Mouse (Mus musculus): Measurements from ENCODE around the gene Syngap1.
A peak's percentile ranks its signal among the peaks of the same experiment; 100 is the strongest.

Syngap1 gene

GRCm38 (mm10) chr17:26990521-26990920, 49.5 kb downstream of the Syngap1 start:
- no peak for DNase-seq (ENCODE audit: low read depth in 1 of 2, low spot score in 2 of 2)

DNA sequence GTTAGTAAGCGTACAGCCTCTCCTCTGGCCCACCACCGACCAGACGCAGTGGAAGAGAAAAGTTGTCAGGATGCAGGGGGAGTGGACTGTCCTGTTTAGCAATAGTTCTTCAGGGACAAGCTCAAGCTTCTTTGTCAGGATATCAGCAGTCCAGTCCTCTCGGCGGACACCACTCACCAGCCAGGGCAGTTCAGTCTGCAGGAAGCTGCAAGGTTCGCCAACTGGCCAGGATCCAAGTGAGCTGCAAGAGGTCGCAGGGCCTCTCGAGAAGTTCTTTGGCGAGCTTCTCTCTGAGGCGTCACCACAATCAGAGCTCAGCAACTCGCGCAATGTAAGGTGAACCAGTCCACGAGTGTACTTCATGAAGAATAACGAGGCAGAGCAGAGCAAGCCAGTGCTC, 53.4 kb downstream of the Syngap1 start:
- no peak for DNase-seq (ENCODE audit: low read depth in 1 of 2, low spot score in 2 of 2)

GRCm38 (mm10) chr17:26995006-26995405, 54.0 kb downstream of the Syngap1 start:
- no peak for DNase-seq (ENCODE audit: low read depth in 1 of 2, low spot score in 2 of 2)

DNA sequence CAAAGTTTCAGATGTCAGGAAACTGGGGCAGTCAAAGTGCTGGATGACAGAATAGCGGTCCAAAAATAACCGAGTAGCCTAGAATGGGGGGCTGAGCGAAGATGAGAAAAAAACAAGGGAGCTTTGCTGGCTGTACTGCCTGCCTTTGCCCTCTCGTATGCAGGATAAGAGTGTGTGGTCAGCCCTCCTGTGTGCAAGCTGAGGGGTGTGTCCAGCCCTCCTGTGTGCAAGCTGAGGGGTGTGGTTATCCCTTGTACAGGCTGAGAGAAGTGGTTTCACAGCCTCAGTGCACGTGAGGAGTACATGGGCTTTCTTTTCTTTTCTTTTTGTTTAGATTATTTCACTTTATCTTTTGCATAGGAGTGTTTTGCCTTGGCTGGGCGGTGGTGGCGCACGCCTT, 54.5 kb downstream of the Syngap1 start:
- no peak for DNase-seq (ENCODE audit: low read depth in 1 of 2, low spot score in 2 of 2)

DNA sequence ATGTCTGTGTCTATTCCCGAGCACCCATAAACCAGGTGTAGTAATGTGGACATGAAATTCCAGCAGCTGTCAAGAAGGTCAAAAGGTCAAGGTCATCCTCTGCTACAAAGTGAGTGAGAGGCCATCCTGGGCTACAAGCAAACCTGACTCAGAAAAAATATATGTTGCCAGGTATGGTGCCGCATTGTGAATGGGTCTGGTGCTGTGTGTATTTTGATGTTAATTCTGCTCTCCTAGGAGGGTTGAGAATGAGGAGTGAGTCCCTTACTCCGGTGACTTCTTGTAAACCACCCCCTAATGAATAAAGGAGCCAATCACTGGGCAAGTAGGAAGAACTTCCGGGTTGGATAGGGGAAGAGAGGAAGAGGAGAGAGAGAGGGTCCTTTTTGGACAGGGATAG, 56.6 kb downstream of the Syngap1 start:
- DNase-seq (ENCODE audit: low read depth in 1 of 2, low spot score in 2 of 2), result no peak

DNA sequence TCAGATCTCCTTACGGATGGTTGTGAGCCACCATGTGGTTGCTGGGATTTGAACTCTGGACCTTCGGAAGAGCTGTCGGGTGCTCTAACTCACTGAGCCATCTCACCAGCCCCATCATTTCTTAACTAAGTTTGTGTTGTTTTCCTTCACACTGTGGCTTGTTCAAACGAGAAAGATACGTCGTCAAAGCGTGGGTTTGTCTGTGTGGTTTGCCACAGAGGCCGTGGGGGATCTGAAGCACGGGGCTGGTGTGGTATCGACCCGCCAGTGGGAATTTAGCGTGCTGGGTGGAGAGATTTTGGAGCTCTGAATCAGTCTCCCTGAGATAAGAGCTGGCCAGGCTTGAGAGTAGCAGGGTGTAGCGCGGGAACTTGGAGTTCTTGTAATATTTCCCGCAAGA, 57.2 kb downstream of the Syngap1 start:
- no peak for DNase-seq (ENCODE audit: low read depth in 1 of 2, low spot score in 2 of 2)

DNA sequence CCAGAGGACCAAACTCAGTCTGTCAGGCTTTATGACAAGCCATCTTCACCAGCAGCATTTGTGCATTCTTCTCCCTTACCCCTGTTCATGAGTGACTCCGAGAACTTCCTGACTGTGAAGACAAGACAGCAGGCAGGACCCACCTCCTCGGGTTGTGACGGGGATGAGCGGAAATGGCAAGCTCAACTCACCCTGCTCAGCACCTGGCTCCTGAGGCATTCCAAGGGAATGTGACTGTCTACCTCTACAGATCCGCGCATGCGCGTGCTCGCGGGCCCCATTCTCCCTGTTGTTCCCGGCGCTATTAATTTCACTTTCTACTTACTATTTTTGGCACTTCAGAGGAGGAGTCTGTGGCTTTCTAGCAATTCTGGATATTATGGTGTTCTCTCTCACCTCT, 58.9 kb downstream of the Syngap1 start:
- no peak for DNase-seq (ENCODE audit: low read depth in 1 of 2, low spot score in 2 of 2)

GRCm38 (mm10) chr17:27001151-27001550, 60.1 kb downstream of the Syngap1 start:
- no peak for DNase-seq (ENCODE audit: low read depth in 1 of 2, low spot score in 2 of 2)

GRCm38 (mm10) chr17:27001889-27002288, 60.8 kb downstream of the Syngap1 start:
- no peak for DNase-seq (ENCODE audit: low read depth in 1 of 2, low spot score in 2 of 2)

GRCm38 (mm10) chr17:27004431-27004830, 63.4 kb downstream of the Syngap1 start:
- peak in 1 of 2 experiments; percentile 64 for DNase-seq (ENCODE audit: low read depth in 1 of 2, low spot score in 2 of 2)

- no peak for DNase-seq (ENCODE audit: low read depth in 1 of 2, low spot score in 2 of 2)
These were observed 63.9 kb downstream of the Syngap1 start for GRCm38 (mm10) chr17:27004903-27005485.

- DNase-seq (ENCODE audit: low read depth in 1 of 2, low spot score in 2 of 2), result peak in 1 of 2 experiments; percentile 29
These were observed 64.6 kb downstream of the Syngap1 start for GRCm38 (mm10) chr17:27005644-27006043.

DNA sequence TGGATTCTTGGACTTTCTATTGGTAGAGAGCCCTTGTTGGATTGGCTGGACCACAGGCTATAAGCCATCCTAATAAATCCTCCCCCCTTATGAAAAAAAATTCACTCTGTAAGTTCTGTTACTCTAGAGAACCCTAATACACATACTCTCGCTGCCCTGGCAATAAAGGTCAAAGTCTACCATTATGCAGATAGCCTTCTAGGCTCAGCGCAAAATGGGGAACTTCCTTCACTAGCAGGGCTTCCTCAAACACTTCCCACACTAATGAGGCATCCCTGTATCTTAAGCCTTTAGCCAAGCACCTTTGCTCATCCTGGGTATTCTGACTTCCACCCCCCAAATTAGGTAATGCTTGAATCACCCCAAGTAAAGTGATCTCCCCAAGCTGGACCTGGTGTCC, 67.2 kb downstream of the Syngap1 start:
- DNase-seq (ENCODE audit: low read depth in 1 of 2, low spot score in 2 of 2), result no peak

- DNase-seq (ENCODE audit: low read depth in 1 of 2, low spot score in 2 of 2), result no peak
These were observed 70.1 kb downstream of the Syngap1 start for GRCm38 (mm10) chr17:27011167-27011566.

- DNase-seq (ENCODE audit: low read depth in 1 of 2, low spot score in 2 of 2), result peak in 1 of 2 experiments; percentile 57
These were observed 71.1 kb downstream of the Syngap1 start for GRCm38 (mm10) chr17:27011998-27012672.

DNA sequence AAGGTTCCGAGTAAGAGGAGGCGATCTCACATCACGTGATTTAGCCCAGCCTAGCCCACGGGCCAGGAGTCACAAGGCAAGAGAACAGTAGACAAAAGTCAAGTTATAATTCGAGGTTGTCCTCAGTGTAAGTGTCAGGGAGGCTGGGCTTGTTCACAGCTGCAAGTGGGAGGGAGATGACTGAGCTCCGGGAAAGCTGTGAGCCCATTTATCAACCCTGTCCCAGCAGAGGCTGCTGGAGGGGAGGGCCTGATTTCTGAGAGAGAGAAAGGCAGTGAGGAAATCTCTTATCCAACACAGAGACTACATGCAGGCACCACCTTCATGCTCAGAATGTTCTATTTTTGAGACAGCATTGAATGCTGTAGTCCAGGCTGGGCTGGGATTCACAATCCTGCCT, 71.9 kb downstream of the Syngap1 start:
- no peak for DNase-seq (ENCODE audit: low read depth in 1 of 2, low spot score in 2 of 2)

- peak in 1 of 2 experiments; percentile 73 for DNase-seq (ENCODE audit: low read depth in 1 of 2, low spot score in 2 of 2)
These were observed 76.8 kb downstream of the Syngap1 start for GRCm38 (mm10) chr17:27017564-27018499.

DNA sequence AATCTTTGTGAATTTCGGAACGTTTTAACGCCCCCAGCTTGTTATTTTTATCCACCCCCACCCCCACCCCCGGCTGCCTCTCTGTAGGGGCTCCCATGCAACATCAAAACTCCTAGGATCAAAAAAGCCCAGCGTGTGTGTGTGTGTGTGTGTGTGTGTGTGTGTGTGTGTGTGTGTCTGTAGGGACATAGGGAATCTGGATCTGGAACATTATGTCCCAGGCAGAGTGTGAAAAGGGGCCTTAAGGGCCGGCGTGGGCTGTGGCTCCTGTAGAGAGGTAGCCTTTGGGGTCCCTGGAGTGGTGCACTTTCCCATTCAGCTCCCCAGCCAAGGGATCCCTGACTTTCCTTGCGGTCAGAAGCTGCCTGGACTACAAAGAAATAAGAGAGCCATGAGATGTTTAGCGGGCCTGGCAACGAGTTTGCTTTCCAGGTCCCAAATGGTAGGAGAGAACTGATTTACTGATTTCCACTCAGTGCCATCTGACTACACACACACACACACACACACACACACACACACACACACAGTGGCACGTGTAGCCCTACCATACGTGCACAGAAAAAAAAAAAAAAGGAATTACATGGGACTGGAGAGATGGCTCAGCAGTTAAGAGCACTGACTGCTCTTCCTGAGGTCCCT, 77.6 kb downstream of the Syngap1 start:
- DNase-seq (ENCODE audit: low read depth in 1 of 2, low spot score in 2 of 2), result no peak

GRCm38 (mm10) chr17:27021076-27021475, 80.0 kb downstream of the Syngap1 start:
- no peak for DNase-seq (ENCODE audit: low read depth in 1 of 2, low spot score in 2 of 2)

GRCm38 (mm10) chr17:27021736-27022135, 80.7 kb downstream of the Syngap1 start:
- no peak for DNase-seq (ENCODE audit: low read depth in 1 of 2, low spot score in 2 of 2)

Data from monocyte, adult 2 months (primary cell).